Mouse (Mus musculus) ES-E14 (cell line): Measurements from ENCODE around the gene Btbd11. TPM values are rescaled to one million over a fixed set of nuclear protein-coding genes. Genes with fewer than 3 reads are reported as not detected.

Source experiments
- DNase-seq: peaks from one replicate; pipeline ENCODE4 v3.0.0-alpha.2; 2013; ENCODE audit warnings: low read depth, low spot score
- H3K27ac ChIP-seq: 2 replicates; pipeline ENCODE4 v1.5.1; 2012; ENCODE audit warnings: low read depth, mild to moderate bottlenecking, low read length, moderate library complexity, mixed read lengths; ENCODE audit not compliant: poor library complexity, insufficient read depth, severe bottlenecking
- H3K36me3 ChIP-seq: 2 replicates; pipeline ENCODE4 v1.6.1; 2012; ENCODE audit warnings: mild to moderate bottlenecking, low read length, moderate library complexity, mixed read lengths; ENCODE audit not compliant: control insufficient read depth, poor library complexity, insufficient read depth, severe bottlenecking
- H3K4me1 ChIP-seq, 2 experiments: fragments of 150-350 bp in 1 of 2; sonication (generic) in 1 of 2; 2 replicates each; pipeline ENCODE4 v1.6.1; 2012; ENCODE audit warnings: low read length in 2 of 2, mild to moderate bottlenecking in 1 of 2, mixed read lengths in 1 of 2; ENCODE audit not compliant: control insufficient read depth in 2 of 2, insufficient read depth in 2 of 2, poor library complexity in 1 of 2
- H3K4me3 ChIP-seq, 2 experiments: fragments of 150-350 bp in 1 of 2; sonication (generic) in 1 of 2; 2 replicates each; pipeline ENCODE4 v1.5.1; 2012; ENCODE audit warnings: low read length in 2 of 2, low read depth in 1 of 2, mild to moderate bottlenecking in 1 of 2, mixed read lengths in 1 of 2; ENCODE audit not compliant: insufficient read depth in 1 of 2, poor library complexity in 1 of 2, severe bottlenecking in 1 of 2
- H3K9ac ChIP-seq: 2 replicates; pipeline ENCODE4 v1.6.1; 2012; ENCODE audit warnings: low read depth, mild to moderate bottlenecking, low read length, mixed read lengths; ENCODE audit not compliant: poor library complexity, insufficient read depth, severe bottlenecking
- H3K9me3 ChIP-seq: fragments of 150-350 bp; sonication (generic); 2 replicates; pipeline ENCODE4 v1.6.1; 2012; ENCODE audit warnings: low read depth, mild to moderate bottlenecking, low read length; ENCODE audit not compliant: control insufficient read depth, insufficient read depth
- CHD2 ChIP-seq: IDR thresholded peaks from 2 replicates; pipeline ENCODE4 v1.6.1; 2014; ENCODE audit warnings: mild to moderate bottlenecking, low read depth, low read length, inconsistent platforms
- HCFC1 ChIP-seq: IDR thresholded peaks from 2 replicates; pipeline ENCODE4 v1.6.1; 2012; ENCODE audit warnings: low read length, inconsistent platforms, borderline replicate concordance; ENCODE audit not compliant: insufficient read depth
- MAFK ChIP-seq: IDR thresholded peaks from 2 replicates; pipeline ENCODE4 v1.6.1; 2014; ENCODE audit warnings: mild to moderate bottlenecking, low read depth, low read length, inconsistent platforms; ENCODE audit not compliant: insufficient read depth
- ZC3H11A ChIP-seq: IDR thresholded peaks from 2 replicates; pipeline ENCODE4 v1.6.1; 2012; ENCODE audit warnings: low read depth, mild to moderate bottlenecking, inconsistent platforms, low read length, borderline replicate concordance
- ZNF384 ChIP-seq: IDR thresholded peaks from 2 replicates; pipeline ENCODE4 v1.6.1; 2012; ENCODE audit warnings: low read depth, low read length, inconsistent platforms
- in situ Hi-C, 2 experiments: fragments of 600-800 bp; cut with MboI; formaldehyde crosslinking; loops; one replicate each; pipeline ENCODE4 v1.15.1; 2025; ENCODE audit warnings: low sequenced_read_pairs in 2 of 2, inconsistent platforms in 1 of 2; ENCODE audit not compliant: unreplicated experiment in 2 of 2
- total RNA-seq: library from RNA; depleted of rRNA; stranded (reverse); fragments of 300-350 nt; gene quantifications from 2 replicates; pipeline ENCODE4 v1.2.3, GENCODE M21; 2012

Gene Btbd11
- total RNA-seq, 1 experiment: 9.9 TPM

DNA sequence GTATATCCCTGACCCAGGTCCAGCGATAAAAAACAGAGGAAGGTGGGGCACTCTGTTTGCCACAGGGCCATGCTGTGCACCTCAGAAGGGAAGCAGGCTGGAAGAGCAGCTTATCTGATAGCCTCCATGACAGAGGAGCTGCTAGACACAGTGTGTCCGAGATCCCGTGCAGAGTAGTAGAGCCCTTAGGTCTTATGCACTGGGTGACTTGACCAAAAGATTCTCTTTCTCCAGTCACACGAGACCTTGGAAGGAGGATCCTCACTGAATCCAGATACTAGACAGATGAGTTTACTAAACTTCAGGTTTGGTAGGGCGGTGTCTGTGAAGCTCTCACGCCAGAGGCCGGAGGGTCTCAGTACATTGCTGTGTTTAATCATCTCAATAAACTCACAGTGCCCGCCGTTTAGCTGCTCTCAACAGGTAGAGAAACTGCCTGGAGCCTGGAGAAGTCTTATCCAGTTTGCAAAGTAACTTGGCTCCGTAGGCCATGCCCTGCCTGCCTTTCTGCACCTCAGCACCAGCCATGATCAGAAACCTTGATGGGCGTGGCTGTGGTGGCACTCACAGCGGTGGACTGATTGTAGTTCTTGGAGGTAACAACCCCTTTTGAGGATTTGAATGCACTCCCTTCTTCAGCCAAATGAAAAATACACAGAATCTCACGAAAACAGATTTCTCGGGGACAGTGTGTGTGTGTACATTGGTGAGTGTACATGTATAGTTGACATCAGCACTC lies 155.4 kb downstream of the Btbd11 start:
- Histone ChIP-seq H3K9ac (0 out of 2 replicates have a peak overlapping the region, but pooled peaks have one; percentile 10), H3K27ac (peak overlapping the region; percentile 81), H3K36me3 (no peaks in the 10 kb centered on the region), H3K4me3 (no peak overlapping the region), H3K9me3 (no peaks in the 10 kb centered on the region), H3K4me1 (peaks cover 28 to 54% of the 10 kb centered on the region in 2 experiments)
- no peak for DNase-seq
- no peak for TF ChIP-seq HCFC1
- TF ChIP-seq ZC3H11A: no peak
- TF ChIP-seq CHD2: no peak
- TF ChIP-seq MAFK: no peak
- TF ChIP-seq ZNF384: no peak
- in situ Hi-C loops: no loop called here

DNA sequence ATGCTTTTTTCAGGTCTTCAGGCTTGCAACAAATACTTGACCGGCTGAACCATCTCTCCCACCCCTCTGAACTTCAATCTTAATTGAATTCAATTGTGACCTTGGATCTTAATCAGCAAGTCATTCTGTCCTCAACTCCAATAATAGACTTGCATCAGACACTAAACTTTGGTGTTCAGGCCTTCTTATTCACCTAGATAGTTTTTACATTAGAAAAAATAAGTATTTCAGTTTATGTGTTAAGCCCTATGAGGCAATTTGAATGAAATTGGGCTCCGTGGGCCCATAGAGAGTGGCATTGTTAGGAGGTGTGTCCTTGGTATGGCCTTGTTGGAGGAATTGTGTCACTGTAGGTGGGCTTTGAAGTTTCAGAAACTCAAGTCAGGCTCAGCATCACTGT lies 156.7 kb downstream of the Btbd11 start:
- Histone ChIP-seq H3K4me3 (no peak overlapping the region), H3K27ac (no peak overlapping the region), H3K9me3 (no peaks in the 10 kb centered on the region), H3K9ac (no peak overlapping the region), H3K36me3 (no peaks in the 10 kb centered on the region), H3K4me1 (peaks cover 24 to 44% of the 10 kb centered on the region in 2 experiments)
- in situ Hi-C loops: no loop called here
- no peak for DNase-seq
- TF ChIP-seq CHD2: no peak
- 0 out of 2 replicates have a peak, but pooled peaks have one; percentile 45 for TF ChIP-seq MAFK

DNA sequence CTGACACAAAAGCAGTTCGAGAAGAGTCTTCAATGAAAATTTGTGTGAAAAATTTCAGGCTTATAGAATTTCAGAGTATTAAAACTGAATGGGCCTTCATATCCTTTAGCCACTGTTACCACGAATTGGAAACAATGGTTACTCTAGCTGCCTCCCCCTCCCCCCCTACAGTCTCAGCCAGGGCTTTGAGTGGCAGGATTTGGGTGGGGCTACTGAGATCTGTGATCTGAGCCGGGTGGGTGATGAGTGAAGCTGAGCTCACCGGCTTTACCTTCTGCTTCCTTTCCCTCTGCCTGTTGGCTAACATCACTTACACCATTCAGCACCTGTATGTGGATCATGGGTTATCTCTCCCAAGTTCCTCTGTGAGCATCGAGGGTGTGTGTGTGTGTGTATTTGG lies 158.4 kb downstream of the Btbd11 start:
- DNase-seq: no peak
- Histone ChIP-seq H3K4me3 (no peak overlapping the region), H3K9me3 (no peaks in the 10 kb centered on the region), H3K36me3 (no peaks in the 10 kb centered on the region), H3K4me1 (peaks cover 21 to 39% of the 10 kb centered on the region in 2 experiments), H3K27ac (no peak overlapping the region), H3K9ac (no peak overlapping the region)
- TF ChIP-seq ZNF384 (no peak), HCFC1 (no peak), ZC3H11A (no peak), CHD2 (no peak), MAFK (no peak)
- in situ Hi-C loops: no loop called here

DNA sequence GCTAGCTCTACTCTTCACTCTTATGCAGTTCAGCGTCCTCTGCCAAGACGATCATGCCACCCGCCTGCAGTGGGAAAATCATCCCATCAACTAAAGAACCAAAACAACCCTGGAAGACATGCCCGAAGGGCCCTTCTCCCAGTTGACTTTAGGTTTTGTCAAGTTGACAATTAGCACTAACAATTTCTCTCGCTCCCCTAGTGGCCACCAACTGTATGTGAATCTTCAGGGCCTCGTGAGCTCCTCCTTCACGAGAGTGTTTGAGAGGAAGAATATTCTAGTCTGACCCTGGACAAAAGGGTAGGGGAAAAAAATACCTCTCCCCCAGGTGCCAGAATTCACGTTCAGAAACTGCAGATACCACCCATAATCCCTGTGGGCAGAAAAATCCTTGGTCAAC lies 168.6 kb downstream of the Btbd11 start:
- peaks cover 3 to 6% of the 10 kb centered on the region in 2 experiments; a peak in 1 of 4 replicates for H3K4me1 ChIP-seq
- no peak for TF ChIP-seq MAFK
- no peak for TF ChIP-seq ZC3H11A
- H3K36me3 ChIP-seq: no peaks in the 10 kb centered on the region
- in situ Hi-C loops: no loop called here
- no peak overlapping the region for H3K4me3 ChIP-seq
- DNase-seq: no peak
- no peak overlapping the region for H3K27ac ChIP-seq
- H3K9me3 ChIP-seq: no peaks in the 10 kb centered on the region
- no peak overlapping the region for H3K9ac ChIP-seq

DNA sequence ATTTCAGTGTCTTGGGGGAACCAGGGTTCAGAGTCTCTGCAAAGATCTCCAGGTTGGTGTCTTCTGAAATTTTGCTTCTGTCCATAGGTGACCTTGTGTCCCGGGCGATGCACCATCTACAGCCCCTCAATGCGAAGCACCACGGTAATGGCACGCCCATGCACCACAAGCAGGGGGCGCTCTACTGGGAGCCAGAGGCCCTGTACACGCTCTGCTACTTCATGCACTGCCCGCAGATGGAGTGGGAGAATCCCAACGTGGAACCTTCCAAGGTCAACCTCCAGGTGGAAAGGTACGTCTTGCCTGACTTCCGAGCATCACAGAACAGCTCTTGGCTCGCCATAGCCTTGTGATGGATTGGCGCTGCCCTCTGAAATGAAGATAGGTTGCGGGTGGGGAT lies 174.8 kb downstream of the Btbd11 start:
- Histone ChIP-seq H3K4me3 (no peak overlapping the region), H3K27ac (no peak overlapping the region), H3K4me1 (peaks cover 3 to 5% of the 10 kb centered on the region in 2 experiments; a peak in 1 of 4 replicates), H3K9ac (no peak overlapping the region), H3K9me3 (no peaks in the 10 kb centered on the region), H3K36me3 (no peaks in the 10 kb centered on the region)
- no peak for DNase-seq
- in situ Hi-C loops: no loop called here
- TF ChIP-seq MAFK (no peak), ZNF384 (no peak), HCFC1 (no peak), CHD2 (no peak), ZC3H11A (no peak)
